Mouse (Mus musculus) CH12.LX (cell line): ENCODE data around the gene Gm3646. TPM values are rescaled to one million over a fixed set of nuclear protein-coding genes. Genes with fewer than 3 reads are reported as not detected.

Source experiments
- DNase-seq: peaks from one replicate; pipeline ENCODE4 v3.0.0-alpha.2; 2013; ENCODE audit errors: extremely low read depth
- H3K27ac ChIP-seq: 2 replicates; pipeline ENCODE4 v1.5.1; 2012; ENCODE audit warnings: low read depth, mild to moderate bottlenecking, control low read depth, moderate library complexity; ENCODE audit not compliant: insufficient read depth
- H3K27me3 ChIP-seq: replicated peaks from 2 replicates; pipeline ENCODE3; 2012; ENCODE audit warnings: inconsistent platforms
- H3K36me3 ChIP-seq, 2 experiments: replicated peaks in 1 of 2; 2 replicates each; pipeline versions ENCODE3 to v1.6.1; 2012; ENCODE audit warnings: inconsistent platforms in 1 of 2, low read length in 1 of 2, mild to moderate bottlenecking in 1 of 2, mixed read lengths in 1 of 2, moderate library complexity in 1 of 2; ENCODE audit not compliant: control insufficient read depth in 1 of 2, insufficient read depth in 1 of 2
- H3K4me1 ChIP-seq, 2 experiments: 2 replicates each; pipeline ENCODE4 v1.6.1; 2012; ENCODE audit warnings: inconsistent platforms in 1 of 2, moderate library complexity in 1 of 2; ENCODE audit not compliant: insufficient read depth in 2 of 2, control insufficient read depth in 1 of 2
- H3K4me2 ChIP-seq: 2 replicates; pipeline ENCODE4 v1.6.1; 2012; ENCODE audit warnings: low read depth, mild to moderate bottlenecking, control low read depth; ENCODE audit not compliant: poor library complexity, insufficient read depth, severe bottlenecking
- H3K4me3 ChIP-seq, 3 experiments: fragments of 150-350 bp in 1 of 3; sonication (generic) in 1 of 3; replicated peaks in 1 of 3; 2 replicates each; pipeline versions ENCODE3 to v1.5.1; 2011 to 2012; ENCODE audit warnings: low read depth in 2 of 3, low read length in 2 of 3, mild to moderate bottlenecking in 2 of 3, moderate library complexity in 2 of 3, control low read depth in 1 of 3, improper control_type of control experiment in 1 of 3, inconsistent platforms in 1 of 3, mixed read lengths in 1 of 3; ENCODE audit not compliant: poor library complexity in 1 of 3
- H3K79me2 ChIP-seq: replicated peaks from 2 replicates; pipeline ENCODE4 v1.6.1; 2012; ENCODE audit warnings: mild to moderate bottlenecking, moderate library complexity; ENCODE audit not compliant: control insufficient read depth, poor library complexity, insufficient read depth, severe bottlenecking; ENCODE audit errors: extremely low read depth
- H3K9ac ChIP-seq: 2 replicates; pipeline ENCODE4 v1.6.1; 2012; ENCODE audit warnings: low read depth, mild to moderate bottlenecking, control low read depth, moderate library complexity; ENCODE audit not compliant: insufficient read depth
- H3K9me3 ChIP-seq: replicated peaks from 2 replicates; pipeline ENCODE3; 2012; ENCODE audit warnings: low read length, inconsistent platforms, mixed read lengths
- BHLHE40 ChIP-seq: IDR thresholded peaks from 2 replicates; pipeline ENCODE4 v1.6.1; 2011; ENCODE audit warnings: mild to moderate bottlenecking, low read depth, low read length, improper control_type of control experiment
- EP300 ChIP-seq: IDR thresholded peaks from 2 replicates; pipeline ENCODE4 v1.6.1; 2011; ENCODE audit warnings: low read length, improper control_type of control experiment
- ETS1 ChIP-seq: conservative IDR thresholded peaks from 2 replicates; pipeline ENCODE4 v1.6.1; 2012; ENCODE audit warnings: low read depth, mild to moderate bottlenecking, inconsistent platforms, low read length, improper control_type of control experiment, moderate library complexity
- HCFC1 ChIP-seq: IDR thresholded peaks from 2 replicates; pipeline ENCODE4 v1.6.1; 2012; ENCODE audit warnings: low read depth, mild to moderate bottlenecking, inconsistent platforms, low read length, improper control_type of control experiment
- IRF4 ChIP-seq: IDR thresholded peaks from 2 replicates; pipeline ENCODE4 v1.6.1; 2014; ENCODE audit warnings: low read depth, mild to moderate bottlenecking, inconsistent platforms, low read length, improper control_type of control experiment
- MAZ ChIP-seq: IDR thresholded peaks from 2 replicates; pipeline ENCODE4 v1.6.1; 2012; ENCODE audit warnings: low read depth, mild to moderate bottlenecking, inconsistent platforms, low read length, improper control_type of control experiment, moderate library complexity
- MEF2A ChIP-seq: IDR thresholded peaks from 2 replicates; pipeline ENCODE4 v1.6.1; 2014; ENCODE audit warnings: low read depth, mild to moderate bottlenecking, inconsistent platforms, low read length, improper control_type of control experiment, borderline replicate concordance
- NELFE ChIP-seq: IDR thresholded peaks from 2 replicates; pipeline ENCODE4 v1.6.1; 2011; ENCODE audit warnings: low read depth, low read length, improper control_type of control experiment
- NRF1 ChIP-seq: IDR thresholded peaks from 2 replicates; pipeline ENCODE4 v1.6.1; 2014; ENCODE audit warnings: low read depth, mild to moderate bottlenecking, inconsistent platforms, low read length, improper control_type of control experiment, moderate library complexity
- RAD21 ChIP-seq: IDR thresholded peaks from 2 replicates; pipeline ENCODE4 v1.6.1; 2011; ENCODE audit warnings: low read depth, mild to moderate bottlenecking, low read length, improper control_type of control experiment, moderate library complexity
- RCOR1 ChIP-seq: conservative IDR thresholded peaks from 2 replicates; pipeline ENCODE4 v1.6.1; 2012; ENCODE audit warnings: low read depth, mild to moderate bottlenecking, inconsistent platforms, low read length, improper control_type of control experiment
- TBP ChIP-seq: conservative IDR thresholded peaks from 2 replicates; pipeline ENCODE4 v1.6.1; 2011; ENCODE audit warnings: low read depth, low read length, improper control_type of control experiment
- TCF12 ChIP-seq: IDR thresholded peaks from 2 replicates; pipeline ENCODE4 v1.6.1; 2014; ENCODE audit warnings: low read depth, mild to moderate bottlenecking, inconsistent platforms, low read length, improper control_type of control experiment
- ZC3H11A ChIP-seq: IDR thresholded peaks from 2 replicates; pipeline ENCODE4 v1.6.1; 2012; ENCODE audit warnings: low read depth, mild to moderate bottlenecking, inconsistent platforms, low read length, improper control_type of control experiment
- dilution Hi-C: fragments of 300-500 bp; cut with MboI; formaldehyde crosslinking; loops from 2 replicates; pipeline ENCODE4 v1.14.3; 2020; ENCODE audit warnings: low sequenced_read_pairs; ENCODE audit not compliant: extremely low pct_unique_long_range_greater_than_20kb, extremely low pct_ligation_motif_present
- in situ Hi-C: fragments of 300-500 bp; cut with MboI; formaldehyde crosslinking; loops from 3 replicates; pipeline ENCODE4 v1.14.3; 2019; ENCODE audit warnings: low sequenced_read_pairs, low pct_ligation_motif_present, low pct_unique_long_range_greater_than_20kb, mixed read lengths
- polyA plus RNA-seq: library from polyadenylated mRNA; unstranded; fragments of >175 nt; gene quantifications from 2 replicates; pipeline ENCODE4 v1.2.1, GENCODE M21; 2012; ENCODE audit warnings: low read depth; ENCODE audit not compliant: insufficient read length
- total RNA-seq, 2 experiments: library from RNA; depleted of rRNA; stranded (reverse); fragments of 300-350 nt in 1 of 2; fragments of >200 nt in 1 of 2; gene quantifications; 2 replicates each; pipeline ENCODE4 v1.2.3; 2012 to 2014

The Gm3646 gene
- total and polyA plus RNA-seq, 3 experiments: not detected

- no peak overlapping the region for H3K9ac ChIP-seq
- H3K27ac ChIP-seq: no peak overlapping the region
- DNase-seq: no peak
- in situ Hi-C loops: no loop called here
- TF ChIP-seq IRF4 (no peak), NRF1 (no peak), NELFE (no peak), TCF12 (no peak), MAZ (no peak)
- no peaks in the 10 kb centered on the region for H3K36me3 ChIP-seq
- dilution Hi-C loops: no loop called here
- H3K9me3 ChIP-seq: no peaks in the 10 kb centered on the region
- H3K27me3 ChIP-seq: no peaks in the 10 kb centered on the region
- no peak overlapping the region for H3K4me2 ChIP-seq
- H3K4me1 ChIP-seq: no peaks in the 10 kb centered on the region
- H3K4me3 ChIP-seq: no peak overlapping the region
- H3K79me2 ChIP-seq: no peaks in the 10 kb centered on the region
These were observed 39.2 kb downstream of the Gm3646 start for GRCm38 (mm10) chr1:39765854-39766493.

GRCm38 (mm10) chr1:39762025-39762370, 43.1 kb downstream of the Gm3646 start:
- Histone ChIP-seq H3K4me2 (no peak overlapping the region), H3K9ac (no peak overlapping the region), H3K27me3 (no peaks in the 10 kb centered on the region), H3K9me3 (no peaks in the 10 kb centered on the region), H3K79me2 (no peaks in the 10 kb centered on the region), H3K4me1 (no peaks in the 10 kb centered on the region), H3K4me3 (no peak overlapping the region), H3K36me3 (no peaks in the 10 kb centered on the region), H3K27ac (no peak overlapping the region)
- in situ Hi-C loops (no loop called here), dilution Hi-C loops (no loop called here)
- TF ChIP-seq MEF2A (no peak), ETS1 (no peak), TBP (no peak), RAD21 (no peak), NELFE (no peak), BHLHE40 (no peak), HCFC1 (no peak), EP300 (no peak), RCOR1 (no peak), ZC3H11A (no peak)
- no peak for DNase-seq
